Mouse (Mus musculus) CD4-positive, CD25-positive, alpha-beta regulatory T cell, adult 9 weeks (primary cell): ENCODE measurements around the gene Slc45a1. TPM values are rescaled to one million over a fixed set of nuclear protein-coding genes. Genes with fewer than 3 reads are reported as not detected.

Experiments
- polyA plus RNA-seq: library from polyadenylated mRNA; unstranded; fragments of 100-300 nt; shearing (Covaris generic); gene quantifications from one replicate; pipeline ENCODE4 v1.2.1, GENCODE M21; 2017

Slc45a1 gene
- not detected for polyA plus RNA-seq

GRCm38 (mm10) chr4:150651390-150652277 lies at the start of gene Slc45a1:
Gene Slc45a1, minus strand, starts transcription at chr4:150652174.

Other genes with a start within 250 kb of the Slc45a1 start
- 2.0 TPM for gene Errfi1, start 201.7 kb upstream of the Slc45a1 start, polyA plus RNA-seq